Mouse (Mus musculus) CH12.LX (cell line): ENCODE data around the gene Tmem59l. TPM values are rescaled to one million over a fixed set of nuclear protein-coding genes. Genes with fewer than 3 reads are reported as not detected.

Experiments used
- DNase-seq: peaks from one replicate; pipeline ENCODE4 v3.0.0-alpha.2; 2013; ENCODE audit errors: extremely low read depth
- H3K27ac ChIP-seq: 2 replicates; pipeline ENCODE4 v1.5.1; 2012; ENCODE audit warnings: low read depth, mild to moderate bottlenecking, control low read depth, moderate library complexity; ENCODE audit not compliant: insufficient read depth
- H3K27me3 ChIP-seq: replicated peaks from 2 replicates; pipeline ENCODE3; 2012; ENCODE audit warnings: inconsistent platforms
- H3K36me3 ChIP-seq, 2 experiments: replicated peaks in 1 of 2; 2 replicates each; pipeline versions ENCODE3 to v1.6.1; 2012; ENCODE audit warnings: inconsistent platforms in 1 of 2, low read length in 1 of 2, mild to moderate bottlenecking in 1 of 2, mixed read lengths in 1 of 2, moderate library complexity in 1 of 2; ENCODE audit not compliant: control insufficient read depth in 1 of 2, insufficient read depth in 1 of 2
- H3K4me1 ChIP-seq, 2 experiments: 2 replicates each; pipeline ENCODE4 v1.6.1; 2012; ENCODE audit warnings: inconsistent platforms in 1 of 2, moderate library complexity in 1 of 2; ENCODE audit not compliant: insufficient read depth in 2 of 2, control insufficient read depth in 1 of 2
- H3K4me2 ChIP-seq: 2 replicates; pipeline ENCODE4 v1.6.1; 2012; ENCODE audit warnings: low read depth, mild to moderate bottlenecking, control low read depth; ENCODE audit not compliant: poor library complexity, insufficient read depth, severe bottlenecking
- H3K4me3 ChIP-seq, 3 experiments: fragments of 150-350 bp in 1 of 3; sonication (generic) in 1 of 3; replicated peaks in 1 of 3; 2 replicates each; pipeline versions ENCODE3 to v1.5.1; 2011 to 2012; ENCODE audit warnings: low read depth in 2 of 3, low read length in 2 of 3, mild to moderate bottlenecking in 2 of 3, moderate library complexity in 2 of 3, control low read depth in 1 of 3, improper control_type of control experiment in 1 of 3, inconsistent platforms in 1 of 3, mixed read lengths in 1 of 3; ENCODE audit not compliant: poor library complexity in 1 of 3
- H3K79me2 ChIP-seq: replicated peaks from 2 replicates; pipeline ENCODE4 v1.6.1; 2012; ENCODE audit warnings: mild to moderate bottlenecking, moderate library complexity; ENCODE audit not compliant: control insufficient read depth, poor library complexity, insufficient read depth, severe bottlenecking; ENCODE audit errors: extremely low read depth
- H3K9ac ChIP-seq: 2 replicates; pipeline ENCODE4 v1.6.1; 2012; ENCODE audit warnings: low read depth, mild to moderate bottlenecking, control low read depth, moderate library complexity; ENCODE audit not compliant: insufficient read depth
- H3K9me3 ChIP-seq: replicated peaks from 2 replicates; pipeline ENCODE3; 2012; ENCODE audit warnings: low read length, inconsistent platforms, mixed read lengths
- BHLHE40 ChIP-seq: IDR thresholded peaks from 2 replicates; pipeline ENCODE4 v1.6.1; 2011; ENCODE audit warnings: mild to moderate bottlenecking, low read depth, low read length, improper control_type of control experiment
- CHD1 ChIP-seq: IDR thresholded peaks from 2 replicates; pipeline ENCODE4 v1.6.1; 2012; ENCODE audit warnings: low read depth, low read length, improper control_type of control experiment, inconsistent platforms
- CHD2 ChIP-seq: IDR thresholded peaks from 2 replicates; pipeline ENCODE4 v1.6.1; 2011; ENCODE audit warnings: low read length, improper control_type of control experiment
- E2F4 ChIP-seq: IDR thresholded peaks from 2 replicates; pipeline ENCODE4 v1.6.1; 2011; ENCODE audit warnings: low read depth, low read length, improper control_type of control experiment; ENCODE audit not compliant: insufficient replicate concordance
- ELF1 ChIP-seq: IDR thresholded peaks from 2 replicates; pipeline ENCODE4 v1.6.1; 2014; ENCODE audit warnings: low read depth, mild to moderate bottlenecking, inconsistent platforms, low read length, improper control_type of control experiment
- ETS1 ChIP-seq: conservative IDR thresholded peaks from 2 replicates; pipeline ENCODE4 v1.6.1; 2012; ENCODE audit warnings: low read depth, mild to moderate bottlenecking, inconsistent platforms, low read length, improper control_type of control experiment, moderate library complexity
- GABPA ChIP-seq: IDR thresholded peaks from 2 replicates; pipeline ENCODE4 v1.6.1; 2012; ENCODE audit warnings: low read depth, low read length, improper control_type of control experiment, inconsistent platforms; ENCODE audit not compliant: insufficient replicate concordance
- JUN ChIP-seq: IDR thresholded peaks from 2 replicates; pipeline ENCODE4 v1.6.1; 2011; ENCODE audit warnings: low read depth, mild to moderate bottlenecking, low read length, improper control_type of control experiment, moderate library complexity; ENCODE audit not compliant: insufficient read depth
- KAT2A ChIP-seq: IDR thresholded peaks from 2 replicates; pipeline ENCODE4 v1.6.1; 2012; ENCODE audit warnings: low read length, improper control_type of control experiment, inconsistent platforms; ENCODE audit not compliant: insufficient replicate concordance
- MAX ChIP-seq: IDR thresholded peaks from 2 replicates; pipeline ENCODE4 v1.6.1; 2011; ENCODE audit warnings: low read length, improper control_type of control experiment
- MAZ ChIP-seq: IDR thresholded peaks from 2 replicates; pipeline ENCODE4 v1.6.1; 2012; ENCODE audit warnings: low read depth, mild to moderate bottlenecking, inconsistent platforms, low read length, improper control_type of control experiment, moderate library complexity
- MEF2A ChIP-seq: IDR thresholded peaks from 2 replicates; pipeline ENCODE4 v1.6.1; 2014; ENCODE audit warnings: low read depth, mild to moderate bottlenecking, inconsistent platforms, low read length, improper control_type of control experiment, borderline replicate concordance
- NELFE ChIP-seq: IDR thresholded peaks from 2 replicates; pipeline ENCODE4 v1.6.1; 2011; ENCODE audit warnings: low read depth, low read length, improper control_type of control experiment
- NRF1 ChIP-seq: IDR thresholded peaks from 2 replicates; pipeline ENCODE4 v1.6.1; 2014; ENCODE audit warnings: low read depth, mild to moderate bottlenecking, inconsistent platforms, low read length, improper control_type of control experiment, moderate library complexity
- PAX5 ChIP-seq: IDR thresholded peaks from 2 replicates; pipeline ENCODE4 v1.6.1; 2012; ENCODE audit warnings: low read length, inconsistent platforms, mixed read lengths
- POLR2A ChIP-seq: IDR thresholded peaks from 2 replicates; pipeline ENCODE4 v1.6.1; 2011; ENCODE audit warnings: low read depth, mild to moderate bottlenecking, improper control_type of control experiment, low read length
- RCOR1 ChIP-seq: conservative IDR thresholded peaks from 2 replicates; pipeline ENCODE4 v1.6.1; 2012; ENCODE audit warnings: low read depth, mild to moderate bottlenecking, inconsistent platforms, low read length, improper control_type of control experiment
- SIN3A ChIP-seq: IDR thresholded peaks from 2 replicates; pipeline ENCODE4 v1.6.1; 2012; ENCODE audit warnings: low read length, improper control_type of control experiment, inconsistent platforms
- SMC3 ChIP-seq: IDR thresholded peaks from 2 replicates; pipeline ENCODE4 v1.6.1; 2011; ENCODE audit warnings: low read depth, low read length, improper control_type of control experiment
- TBP ChIP-seq: conservative IDR thresholded peaks from 2 replicates; pipeline ENCODE4 v1.6.1; 2011; ENCODE audit warnings: low read depth, low read length, improper control_type of control experiment
- UBTF ChIP-seq: IDR thresholded peaks from 2 replicates; pipeline ENCODE4 v1.6.1; 2012; ENCODE audit warnings: low read depth, mild to moderate bottlenecking, inconsistent platforms, low read length, improper control_type of control experiment, moderate library complexity
- ZMIZ1 ChIP-seq: IDR thresholded peaks from 2 replicates; pipeline ENCODE4 v1.6.1; 2012; ENCODE audit warnings: low read depth, mild to moderate bottlenecking, inconsistent platforms, low read length, improper control_type of control experiment
- ZNF384 ChIP-seq: IDR thresholded peaks from 2 replicates; pipeline ENCODE4 v1.6.1; 2012; ENCODE audit warnings: low read depth, low read length, improper control_type of control experiment, inconsistent platforms
- dilution Hi-C: fragments of 300-500 bp; cut with MboI; formaldehyde crosslinking; loops from 2 replicates; pipeline ENCODE4 v1.14.3; 2020; ENCODE audit warnings: low sequenced_read_pairs; ENCODE audit not compliant: extremely low pct_unique_long_range_greater_than_20kb, extremely low pct_ligation_motif_present
- in situ Hi-C: fragments of 300-500 bp; cut with MboI; formaldehyde crosslinking; loops from 3 replicates; pipeline ENCODE4 v1.14.3; 2019; ENCODE audit warnings: low sequenced_read_pairs, low pct_ligation_motif_present, low pct_unique_long_range_greater_than_20kb, mixed read lengths
- polyA plus RNA-seq: library from polyadenylated mRNA; unstranded; fragments of >175 nt; gene quantifications from 2 replicates; pipeline ENCODE4 v1.2.1, GENCODE M21; 2012; ENCODE audit warnings: low read depth; ENCODE audit not compliant: insufficient read length
- total RNA-seq, 2 experiments: library from RNA; depleted of rRNA; stranded (reverse); fragments of 300-350 nt in 1 of 2; fragments of >200 nt in 1 of 2; gene quantifications; 2 replicates each; pipeline ENCODE4 v1.2.3; 2012 to 2014

Gene Tmem59l
- total and polyA plus RNA-seq, 3 experiments = not detected

DNA sequence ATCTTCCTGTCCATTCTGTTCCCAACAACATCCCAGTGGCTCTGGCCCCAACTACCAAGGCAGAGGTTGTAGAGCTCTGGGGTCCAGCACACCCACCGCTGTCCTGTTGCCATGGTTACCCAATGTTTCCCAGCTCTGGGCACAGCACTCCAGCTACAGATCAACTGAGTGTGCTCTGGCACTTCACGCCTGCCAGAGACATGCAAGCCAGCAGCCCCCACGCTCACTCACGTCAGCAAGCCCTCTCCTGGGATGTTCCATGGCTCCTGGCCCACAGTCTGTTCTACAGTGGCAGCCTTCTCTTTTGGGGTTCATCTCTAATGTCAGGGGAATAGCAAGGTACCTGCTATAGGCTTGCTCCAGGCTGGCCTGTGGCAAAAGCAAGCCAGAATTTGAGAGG, 23.9 kb downstream of the Tmem59l start:
- H3K27me3 ChIP-seq = no peaks in the 10 kb centered on the region
- H3K4me2 ChIP-seq = no peak overlapping the region
- TF ChIP-seq RCOR1 (no peak), KAT2A (no peak), ELF1 (no peak), MAX (no peak), SMC3 (no peak), TBP (no peak), JUN (no peak), GABPA (no peak), SIN3A (no peak), CHD2 (no peak), POLR2A (no peak)
- TF ChIP-seq, all 38 proteins: peak for 0
- dilution Hi-C loops = no loop called here
- Histone ChIP-seq H3K27ac (no peak overlapping the region), H3K9me3 (peaks cover 8% of the 10 kb centered on the region), H3K36me3 (peaks cover 0 to 84% of the 10 kb centered on the region in 2 experiments), H3K4me3 (no peak overlapping the region), H3K79me2 (no peaks in the 10 kb centered on the region), H3K9ac (no peak overlapping the region), H3K4me1 (peaks cover 0 to 7% of the 10 kb centered on the region in 2 experiments; a peak in 1 of 4 replicates)
- in situ Hi-C loops = no loop called here
- no peak for DNase-seq

DNA sequence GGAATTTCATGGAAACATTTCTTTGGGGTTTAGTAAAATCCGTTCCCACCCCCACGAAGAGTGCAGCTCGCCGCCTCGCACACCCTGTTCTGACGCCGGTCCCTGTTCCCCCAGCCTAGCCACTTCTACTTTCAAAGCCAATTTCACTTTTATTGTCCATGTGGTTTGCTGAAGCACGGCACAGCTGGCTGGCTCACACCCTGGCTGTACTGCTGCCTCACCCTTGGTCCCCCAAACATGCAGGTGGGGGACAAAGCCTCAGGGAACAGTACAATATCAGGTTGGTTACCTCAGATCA, 24.7 kb downstream of the Tmem59l start:
- Histone ChIP-seq H3K9me3 (peaks cover 8% of the 10 kb centered on the region), H3K27me3 (no peaks in the 10 kb centered on the region), H3K36me3 (peaks cover 0 to 82% of the 10 kb centered on the region in 2 experiments)
- no peak for DNase-seq
- in situ Hi-C loops (no loop called here), dilution Hi-C loops (no loop called here)
- TF ChIP-seq PAX5 (no peak), ZMIZ1 (no peak), E2F4 (no peak), NRF1 (no peak), UBTF (no peak), SIN3A (no peak), SMC3 (no peak), ETS1 (no peak), ELF1 (no peak), MAX (no peak), MEF2A (no peak), POLR2A (no peak), NELFE (no peak), MAZ (no peak), ZNF384 (no peak), CHD1 (no peak), GABPA (no peak), BHLHE40 (no peak)
- TF ChIP-seq, all 38 proteins: peak for 0
- Histone ChIP-seq H3K4me3 (no peak overlapping the region), H3K27ac (no peak overlapping the region), H3K79me2 (no peaks in the 10 kb centered on the region), H3K9ac (no peak overlapping the region), H3K4me2 (no peak overlapping the region), H3K4me1 (peaks cover 0 to 7% of the 10 kb centered on the region in 2 experiments; a peak in 1 of 4 replicates)
